Mouse (Mus musculus): Measurements from ENCODE around the gene Gja6.

The Gja6 gene

GRCm38 (mm10) chrX:160906952-160907351, at the start of gene Gja6:
Gene Gja6, minus strand, starts transcription at chrX:160907052.
- DNase-seq (ENCODE audit: low read depth) = no peak

- DNase-seq (ENCODE audit: low read depth) = no peak
Measured at GRCm38 (mm10) chrX:160949583-160949982, 42.7 kb upstream of the Gja6 start.

GRCm38 (mm10) chrX:160944722-160945121, 37.9 kb upstream of the Gja6 start:
- no peak for DNase-seq (ENCODE audit: low read depth)

- peak; percentile 12 for DNase-seq (ENCODE audit: low read depth)
Measured at GRCm38 (mm10) chrX:160935541-160935940, 28.7 kb upstream of the Gja6 start.

GRCm38 (mm10) chrX:160930656-160931055, 23.8 kb upstream of the Gja6 start:
- peak; percentile 11 for DNase-seq (ENCODE audit: low read depth)

GRCm38 (mm10) chrX:160928870-160929269, 22.0 kb upstream of the Gja6 start:
- no peak for DNase-seq (ENCODE audit: low read depth)

GRCm38 (mm10) chrX:160919022-160919637, 12.3 kb upstream of the Gja6 start:
- DNase-seq (ENCODE audit: low read depth) = no peak

GRCm38 (mm10) chrX:160906477-160906876, 375 bp downstream of the Gja6 start:
- DNase-seq (ENCODE audit: low read depth) = no peak

- no peak for DNase-seq (ENCODE audit: low read depth)
Measured at GRCm38 (mm10) chrX:160905913-160906312, 939 bp downstream of the Gja6 start.

GRCm38 (mm10) chrX:160905041-160905678, 1.7 kb downstream of the Gja6 start:
- no peak for DNase-seq (ENCODE audit: low read depth)

- no peak for DNase-seq (ENCODE audit: low read depth)
Measured at GRCm38 (mm10) chrX:160901118-160901517, 5.7 kb downstream of the Gja6 start.

GRCm38 (mm10) chrX:160892077-160892476, 14.8 kb downstream of the Gja6 start:
- no peak for DNase-seq (ENCODE audit: low read depth)

- DNase-seq (ENCODE audit: low read depth) = no peak
Measured at GRCm38 (mm10) chrX:160886301-160886700, 20.6 kb downstream of the Gja6 start.

GRCm38 (mm10) chrX:160866576-160866975, 40.3 kb downstream of the Gja6 start:
- no peak for DNase-seq (ENCODE audit: low read depth)

- DNase-seq (ENCODE audit: low read depth) = no peak
Measured at GRCm38 (mm10) chrX:160865022-160865421, 41.8 kb downstream of the Gja6 start.

GRCm38 (mm10) chrX:160863689-160864383, 43.0 kb downstream of the Gja6 start:
- DNase-seq (ENCODE audit: low read depth) = no peak

Data from 416B (cell line).